Mouse (Mus musculus) liver, embryonic 14.5 days (tissue): ENCODE results near the gene Kif1c.

Experiments
- CTCF ChIP-seq: IDR thresholded peaks from 2 replicates; pipeline ENCODE4 v1.5.1; 2016; ENCODE audit warnings: antibody characterized with exemption, low read depth, control low read depth
- EP300 ChIP-seq: IDR thresholded peaks from 2 replicates; pipeline ENCODE4 v1.6.1; 2016; ENCODE audit warnings: antibody characterized with exemption, low read depth

DNA sequence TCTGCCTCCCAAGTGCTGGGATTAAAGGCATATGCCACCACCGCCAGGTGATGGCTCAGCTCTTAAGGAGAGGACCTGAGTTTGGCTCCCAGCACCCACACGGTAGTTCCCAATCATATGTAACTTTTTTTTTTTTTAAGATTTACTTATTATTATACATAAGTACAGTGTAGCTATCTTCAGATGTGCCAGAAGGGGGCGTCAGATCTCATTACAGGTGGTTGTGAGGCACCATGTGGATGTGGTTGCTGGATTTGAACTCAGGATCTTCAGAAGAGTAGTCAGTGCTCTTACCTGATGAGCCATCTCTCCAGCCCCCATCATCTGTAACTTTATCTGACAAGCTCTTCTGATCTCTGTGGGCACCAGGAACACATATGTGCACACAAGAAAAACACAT is 3.0 kb upstream of the Kif1c start:
- TF ChIP-seq EP300: no peak
- TF ChIP-seq CTCF: no peak
